Mouse (Mus musculus): ENCODE measurements around the gene Gm9603. TPM values are rescaled to one million over a fixed set of nuclear protein-coding genes. Genes with fewer than 3 reads are reported as not detected.
"Not testable (repeated sequence)": the region's sequence is repeated elsewhere in the genome, so short reads cannot be mapped to it uniquely, and the experiment has no call there.

Gm9603 gene
- total RNA-seq (2021), result not detected
- long read RNA-seq, experiment 1, result 0 reads
- long read RNA-seq, experiment 2, result 0 reads

- intact Hi-C loops (cut with DNase I); DNase-seq: not testable (repeated sequence)
These were observed at the start of gene Gm9603 for GRCm38 (mm10) chr14:5687357-5687756. Gm9603 (minus strand) TSS chr14:5687457.

- DNase-seq; intact Hi-C loops (cut with DNase I): not testable (repeated sequence)
These were observed 54.3 kb downstream of the Gm9603 start, which contains the start of gene Gm8265 for GRCm38 (mm10) chr14:5632928-5633327. Gm8265 (minus strand) TSS chr14:5633028.

Other genes starting within 250 kb of the Gm9603 start
- 1 to 10 TPM in 1 of 2 experiments, under 1 TPM in 1; 0.98 to 1.6 TPM for gene Gm3194, start 232.0 kb downstream of the Gm9603 start, total RNA-seq (2021)
- gene Gm8246, start 209.6 kb downstream of the Gm9603 start, total RNA-seq (2021), result not detected
- gene Gm3187, start 203.2 kb downstream of the Gm9603 start, total RNA-seq (2021), result not detected
- gene Gm3488, start 185.8 kb downstream of the Gm9603 start, total RNA-seq (2021), result under 1 TPM; 0.48 to 0.56 TPM
- gene Gm3532, start 149.0 kb downstream of the Gm9603 start, total RNA-seq (2021), result under 1 TPM in 1 of 2 experiments, not detected in 1; 0.17 TPM
- gene Gm8265, start 54.4 kb downstream of the Gm9603 start, total RNA-seq (2021), result not detected
- gene Gm3373, start 54.1 kb upstream of the Gm9603 start, total RNA-seq (2021), result 1 to 10 TPM in 1 of 2 experiments, under 1 TPM in 1; 0.66 to 1.6 TPM
- gene Gm3383, start 120.5 kb upstream of the Gm9603 start, total RNA-seq (2021), result 1 to 10 TPM; 1.1 to 1.6 TPM
- gene Gm3424, start 142.9 kb upstream of the Gm9603 start, total RNA-seq (2021), result not detected
- under 1 TPM; 0.44 to 0.79 TPM for gene Gm8237, start 192.9 kb upstream of the Gm9603 start, total RNA-seq (2021)

Measured in heart, postnatal 14 days (tissue).